Mouse (Mus musculus): ENCODE results near the gene Ctf1.

DNA sequence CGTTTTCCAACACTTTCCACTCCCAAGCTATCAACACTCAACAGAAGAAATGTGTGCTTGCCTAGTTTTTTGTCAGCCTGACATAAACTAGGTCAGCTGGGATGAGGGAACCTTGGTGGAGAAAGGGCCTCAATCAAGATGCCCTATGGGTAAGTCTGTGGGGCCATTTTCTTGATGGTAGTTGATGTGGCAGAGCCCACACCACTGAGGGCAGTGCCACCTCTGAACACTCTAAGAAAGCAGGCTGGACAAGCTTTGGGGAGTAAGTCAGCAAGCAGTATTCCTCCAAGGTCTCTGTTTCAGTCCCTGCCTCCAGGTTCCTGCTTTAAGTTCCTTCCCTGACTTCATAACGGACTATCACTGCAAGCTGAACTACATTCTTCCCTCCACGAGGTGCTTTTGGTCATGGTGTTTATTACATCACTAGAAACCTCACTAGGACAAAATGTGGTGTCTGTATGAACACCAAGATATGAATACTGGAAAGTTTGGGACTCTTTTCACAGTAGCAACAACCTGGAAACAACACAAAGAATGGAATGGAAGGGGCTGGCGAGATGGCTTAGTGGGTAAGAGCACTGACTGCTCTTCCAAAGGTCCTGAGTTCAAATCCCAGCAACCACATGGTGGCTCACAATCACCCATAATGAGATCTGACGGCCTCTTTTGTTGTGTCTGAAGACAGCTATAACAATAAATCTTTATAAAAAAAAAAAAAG lies 3.1 kb upstream of the Ctf1 start:
- TF ChIP-seq GATA1 (IDR thresholded peaks at IDR 0.05; ENCODE audit: borderline replicate concordance, low read length): no peak
- no peak for TF ChIP-seq FLI1 (IDR thresholded peaks at IDR 0.05; ENCODE audit: low read length)

Measured in megakaryocyte, embryonic 14.5 days (primary cell).